Mouse (Mus musculus) midbrain, postnatal 0 days (tissue): ENCODE results near the gene Opa3. TPM values are rescaled to one million over a fixed set of nuclear protein-coding genes. Genes with fewer than 3 reads are reported as not detected.

ENCODE experiments used
- ATAC-seq: fragments of 200-750 bp; cut with Nextera tagmentation; 2 replicates; pipeline ENCODE4 v1.8.0; 2017; ENCODE audit warnings: moderate number of reproducible peaks, mild to moderate bottlenecking, moderate TSS enrichment, moderate library complexity; ENCODE audit not compliant: low FRiP score
- DNase-seq: peaks from one replicate; pipeline ENCODE4 v3.0.0-alpha.2; 2015; ENCODE audit warnings: low spot score
- H3K27ac ChIP-seq: fragments of 300-500 bp; sonication (generic); 2 replicates; pipeline ENCODE4 v1.5.1; 2014; ENCODE audit warnings: low read depth, mild to moderate bottlenecking, low read length, mixed read lengths
- H3K27me3 ChIP-seq: fragments of 300-500 bp; sonication (generic); 2 replicates; pipeline ENCODE4 v1.6.1; 2014; ENCODE audit warnings: low read length, control low read depth, mixed read lengths; ENCODE audit not compliant: insufficient read depth
- H3K36me3 ChIP-seq: fragments of 300-500 bp; sonication (generic); 2 replicates; pipeline ENCODE4 v1.6.1; 2014; ENCODE audit warnings: low read length, control low read depth, mixed read lengths; ENCODE audit not compliant: insufficient read depth
- H3K4me1 ChIP-seq: fragments of 300-500 bp; sonication (generic); 2 replicates; pipeline ENCODE4 v1.6.1; 2014; ENCODE audit warnings: mild to moderate bottlenecking, control low read depth, antibody characterized with exemption, low read length, mixed read lengths; ENCODE audit not compliant: insufficient read depth
- H3K4me2 ChIP-seq: fragments of 300-500 bp; sonication (generic); 2 replicates; pipeline ENCODE4 v1.6.1; 2014; ENCODE audit warnings: low read depth, mild to moderate bottlenecking, low read length, mixed read lengths; ENCODE audit not compliant: poor library complexity, severe bottlenecking
- H3K4me3 ChIP-seq: fragments of 300-500 bp; sonication (generic); 2 replicates; pipeline ENCODE4 v1.5.1; 2014; ENCODE audit warnings: low read depth, mild to moderate bottlenecking, low read length, moderate library complexity
- H3K9ac ChIP-seq: fragments of 300-500 bp; sonication (generic); replicated peaks from 2 replicates; pipeline ENCODE4 v1.6.1; 2014; ENCODE audit warnings: mild to moderate bottlenecking, low read length, moderate library complexity, mixed read lengths; ENCODE audit not compliant: poor library complexity, severe bottlenecking
- H3K9me3 ChIP-seq: fragments of 300-500 bp; sonication (generic); 2 replicates; pipeline ENCODE4 v1.6.1; 2016; ENCODE audit warnings: low read length, control low read depth
- CTCF ChIP-seq: IDR thresholded peaks from 2 replicates; pipeline ENCODE4 v1.5.1; 2016; ENCODE audit warnings: antibody characterized with exemption, mild to moderate bottlenecking
- WGBS: fragments of 180-500 bp; shearing (Covaris S2); extraction: QIAGEN DNeasy Blood & Tissue Kit; methylation state at CpG from one replicate; pipeline ENCODE4 v1.1.7; 2014; 5-methylcytosine and 5-hydroxymethylcytosine counted together
- polyA plus RNA-seq: library from polyadenylated mRNA; unstranded; fragments of >200 nt; fragmentation: Nextera tagmentation; extraction: Ambion mirVana; gene quantifications from 2 replicates; pipeline ENCODE4 v1.2.1, GENCODE M21; 2015
- total RNA-seq: library from RNA; depleted of rRNA; stranded (reverse); fragments of >200 nt; gene quantifications from 2 replicates; pipeline ENCODE4 v1.2.3, GENCODE M21; 2014

Opa3 gene
- total and polyA plus RNA-seq, 2 experiments from 2014 or later, result 33.9 to 34.8 TPM

- under 1% methylated on average over 56 of the region's 62 CpGs for WGBS
- peak; percentile 77 for ATAC-seq
Observed at GRCm38 (mm10) chr7:19271238-19272172, 43.4 kb downstream of the Opa3 start, which contains the start of gene Vasp. Gene Vasp (minus strand): TSS chr7:19271817.

GRCm38 (mm10) chr7:19272173-19272764 is 44.1 kb downstream of the Opa3 start:
- peak overlapping the region; percentile 77 for H3K9ac ChIP-seq
- under 1% methylated on average over 35 of the region's 36 CpGs for WGBS
- H3K4me3 ChIP-seq, result peak overlapping the region; percentile 88
- H3K4me1 ChIP-seq, result peaks cover 4% of the 10 kb centered on the region; the same call in 1 of the 2 replicates
- DNase-seq, result peak; percentile 66
- ATAC-seq, result peak; percentile 60
- peak overlapping the region; percentile 88 for H3K4me2 ChIP-seq
- H3K27ac ChIP-seq, result peak overlapping the region; percentile 75
- no peak for TF ChIP-seq CTCF
- no peaks in the 10 kb centered on the region; the same call in 1 of the 2 replicates for H3K27me3 ChIP-seq
- H3K9me3 ChIP-seq, result no peaks in the 10 kb centered on the region
- no peaks in the 10 kb centered on the region for H3K36me3 ChIP-seq

More at GRCm38 (mm10) chr7:19271238-19272172, 43.4 kb downstream of the Opa3 start, which contains the start of gene Vasp:
- no peaks in the 10 kb centered on the region for H3K36me3 ChIP-seq
- H3K4me2 ChIP-seq, result peak within 1 kb of the TSS; percentile 88
- peaks cover 4% of the 10 kb centered on the region; the same call in 1 of the 2 replicates for H3K4me1 ChIP-seq
- peak within 1 kb of the TSS; percentile 77 for H3K9ac ChIP-seq
- H3K4me3 ChIP-seq, result peak within 1 kb of the TSS; percentile 88
- no peaks in the 10 kb centered on the region for H3K9me3 ChIP-seq
- peak within 1 kb of the TSS; percentile 75 for H3K27ac ChIP-seq
- peak; percentile 89 for DNase-seq
- no peaks in the 10 kb centered on the region; the same call in 1 of the 2 replicates for H3K27me3 ChIP-seq
- TF ChIP-seq CTCF, result peak; percentile 31

GRCm38 (mm10) chr7:19276253-19276652 is 48.1 kb downstream of the Opa3 start:
- 58% methylated on average over 4 of the region's 4 CpGs for WGBS

GRCm38 (mm10) chr7:19279052-19279451 is 50.9 kb downstream of the Opa3 start:
- Histone ChIP-seq H3K27ac (no peak overlapping the region), H3K27me3 (peaks cover 31% of the 10 kb centered on the region), H3K4me2 (peak overlapping the region; percentile 56), H3K4me1 (peaks cover under 1% of the 10 kb centered on the region; the same call in 1 of the 2 replicates), H3K4me3 (peak overlapping the region; percentile 39), H3K36me3 (no peaks in the 10 kb centered on the region), H3K9ac (no peak overlapping the region), H3K9me3 (no peaks in the 10 kb centered on the region)
- no peak for DNase-seq
- 3% methylated on average over 34 of the region's 34 CpGs for WGBS
- no peak for ATAC-seq
- TF ChIP-seq CTCF, result no peak

More at GRCm38 (mm10) chr7:19276253-19276652, 48.1 kb downstream of the Opa3 start:
- H3K4me2 ChIP-seq, result no peak overlapping the region
- DNase-seq (no peak), ATAC-seq (no peak)
- H3K4me1 ChIP-seq, result no peaks in the 10 kb centered on the region; the same call in 1 of the 2 replicates
- H3K9me3 ChIP-seq, result no peaks in the 10 kb centered on the region
- TF ChIP-seq CTCF, result peak; percentile 33; the same call in 1 of the 2 replicates
- H3K36me3 ChIP-seq, result no peaks in the 10 kb centered on the region
- no peak overlapping the region for H3K27ac ChIP-seq
- no peak overlapping the region for H3K4me3 ChIP-seq
- no peak overlapping the region for H3K9ac ChIP-seq
- peaks cover 30% of the 10 kb centered on the region for H3K27me3 ChIP-seq

- peaks cover 31% of the 10 kb centered on the region for H3K27me3 ChIP-seq
- peak within 1 kb of the TSS; percentile 56 for H3K4me2 ChIP-seq
- peak within 1 kb of the TSS; percentile 39 for H3K4me3 ChIP-seq
- no peaks in the 10 kb centered on the region for H3K36me3 ChIP-seq
- peaks cover 6% of the 10 kb centered on the region for H3K4me1 ChIP-seq
- WGBS, result under 1% methylated on average over 46 of the region's 46 CpGs
- peak within 1 kb of the TSS; percentile 39; the same call in 1 of the 2 replicates for H3K9ac ChIP-seq
- H3K27ac ChIP-seq, result no peak within 1 kb of the TSS
- DNase-seq (no peak), ATAC-seq (no peak)
- no peak for TF ChIP-seq CTCF
- H3K9me3 ChIP-seq, result no peaks in the 10 kb centered on the region
Observed at GRCm38 (mm10) chr7:19279581-19280114, 51.5 kb downstream of the Opa3 start, which contains the start of gene Ppm1n. Gene Ppm1n (minus strand): TSS chr7:19280064.
